Mouse (Mus musculus): Measurements from ENCODE around the gene Epor. TPM values are rescaled to one million over a fixed set of nuclear protein-coding genes. Genes with fewer than 3 reads are reported as not detected.

Gene Epor
- total and polyA plus RNA-seq, 3 experiments: 192 to 440 TPM; not detected in 1

- TF ChIP-seq GATA1 (IDR thresholded peaks at IDR 0.05; ENCODE audit: low read depth, low read length) (peak; percentile 98), TBP (IDR thresholded peaks at IDR 0.05; ENCODE audit: low read depth, low read length) (peak; percentile 81), ZMIZ1 (IDR thresholded peaks at IDR 0.05; ENCODE audit: low read depth, low read length) (no peak), E2F4 (IDR thresholded peaks at IDR 0.05; ENCODE audit: borderline replicate concordance, low read depth, low read length) (0 out of 2 replicates have a peak, but pooled peaks have one; percentile 62), EP300 (IDR thresholded peaks at IDR 0.05; ENCODE audit: low read depth in 1 of 2, low read length in 2 of 2) (peak; percentile 94 to 99), SMC3 (IDR thresholded peaks at IDR 0.05; ENCODE audit: low read depth, low read length) (peak; percentile 21), POLR2AphosphoS5 (IDR thresholded peaks at IDR 0.05; ENCODE audit: borderline replicate concordance, low read depth, low read length) (peak; percentile 88; the same call in 1 of the 2 replicates), RCOR1 (IDR thresholded peaks at IDR 0.05; ENCODE audit: low read depth, low read length) (peak; percentile 96), CTCF (IDR thresholded peaks at IDR 0.05 in 2 of 3, conservative IDR thresholded peaks at IDR 0.05 in 1 of 3; ENCODE audit: control insufficient read depth in 1 of 3, insufficient read depth in 1 of 3, low read depth in 2 of 3, low read length in 3 of 3, poor library complexity in 1 of 3, severe bottlenecking in 1 of 3) (no peak), USF1 (IDR thresholded peaks at IDR 0.05; ENCODE audit: low read depth, low read length) (peak; percentile 49)
Observed at GRCm38 (mm10) chr9:21924099-21924493, 39.2 kb downstream of the Epor start (continued).

GRCm38 (mm10) chr9:21923490-21924098 is 39.7 kb downstream of the Epor start:
- peak overlapping the region; percentile 53 for H3K27ac ChIP-seq (ENCODE audit: control insufficient read depth, low read depth, low read length)
- H3K4me3 ChIP-seq (ENCODE audit: control insufficient read depth in 1 of 2, insufficient read depth in 1 of 2, low read depth in 2 of 2, low read length in 2 of 2): no peak overlapping the region
- no peak for DNase-seq (ENCODE audit: low read depth, low spot score)

More at GRCm38 (mm10) chr9:21923490-21924098, 39.7 kb downstream of the Epor start:
- peak overlapping the region; percentile 9 for H3K9ac ChIP-seq (ENCODE audit: control insufficient read depth, low read depth, low read length, poor library complexity, severe bottlenecking)
- H3K27me3 ChIP-seq (ENCODE audit: control insufficient read depth in 1 of 2, insufficient read depth in 2 of 2, low read length in 2 of 2): no peaks in the 10 kb centered on the region
- H3K79me2 ChIP-seq (ENCODE audit: control insufficient read depth, insufficient read depth, low read length, poor library complexity): peaks cover 8% of the 10 kb centered on the region
- H3K9me3 ChIP-seq (replicated peaks; ENCODE audit: insufficient read depth, low read length): no peaks in the 10 kb centered on the region
- peaks cover 2 to 33% of the 10 kb centered on the region in 2 experiments for H3K36me3 ChIP-seq (ENCODE audit: control insufficient read depth in 1 of 2, insufficient read depth in 2 of 2, low read length in 2 of 2)
- H3K4me1 ChIP-seq (ENCODE audit: control insufficient read depth in 1 of 2, insufficient read depth in 2 of 2, low read length in 2 of 2): peaks cover 21 to 38% of the 10 kb centered on the region in 2 experiments
- TF ChIP-seq NELFE (IDR thresholded peaks at IDR 0.05; ENCODE audit: low read depth, low read length): peak; percentile 47; the same call in 1 of the 2 replicates
- TF ChIP-seq EP300 (IDR thresholded peaks at IDR 0.05; ENCODE audit: low read depth in 1 of 2, low read length in 2 of 2): peak in 1 of 2 experiments; percentile 48; a peak in 1 of 4 replicates
- peak in 1 of 2 experiments; percentile 34; a peak in 1 of 4 replicates for TF ChIP-seq USF2 (IDR thresholded peaks at IDR 0.05; ENCODE audit: borderline replicate concordance in 1 of 2, insufficient read depth in 1 of 2, low read depth in 1 of 2, low read length in 2 of 2)
- TF ChIP-seq ZNF384 (IDR thresholded peaks at IDR 0.05; ENCODE audit: low read depth, low read length): 0 out of 2 replicates have a peak, but pooled peaks have one; percentile 51
- no peak for TF ChIP-seq MYB (IDR thresholded peaks at IDR 0.05; ENCODE audit: low read depth, low read length)
- TF ChIP-seq POLR2AphosphoS5 (IDR thresholded peaks at IDR 0.05; ENCODE audit: borderline replicate concordance, low read depth, low read length): no peak
- TF ChIP-seq RCOR1 (IDR thresholded peaks at IDR 0.05; ENCODE audit: low read depth, low read length): 0 out of 2 replicates have a peak, but pooled peaks have one; percentile 22
- no peak for TF ChIP-seq USF1 (IDR thresholded peaks at IDR 0.05; ENCODE audit: low read depth, low read length)
- no peak for TF ChIP-seq ZKSCAN1 (IDR thresholded peaks at IDR 0.05; ENCODE audit: low read depth, low read length)
- no peak for TF ChIP-seq MYC (IDR thresholded peaks at IDR 0.05; ENCODE audit: low read depth, low read length)
- peak; percentile 24; the same call in 1 of the 2 replicates for TF ChIP-seq TCF12 (IDR thresholded peaks at IDR 0.05; ENCODE audit: low read depth, low read length)
- TF ChIP-seq SIN3A (IDR thresholded peaks at IDR 0.05; ENCODE audit: low read length): no peak
- no peak for TF ChIP-seq CTCF (IDR thresholded peaks at IDR 0.05 in 2 of 3, conservative IDR thresholded peaks at IDR 0.05 in 1 of 3; ENCODE audit: control insufficient read depth in 1 of 3, insufficient read depth in 1 of 3, low read depth in 2 of 3, low read length in 3 of 3, poor library complexity in 1 of 3, severe bottlenecking in 1 of 3)
- TF ChIP-seq CHD2 (IDR thresholded peaks at IDR 0.05; ENCODE audit: low read length): no peak; the same call in 1 of the 2 replicates
- TF ChIP-seq ELF1 (IDR thresholded peaks at IDR 0.05; ENCODE audit: low read depth, low read length): 0 out of 2 replicates have a peak, but pooled peaks have one; percentile 1
- no peak for TF ChIP-seq POLR2A (IDR thresholded peaks at IDR 0.05; ENCODE audit: control insufficient read depth in 1 of 2, insufficient read depth in 1 of 2, low read depth in 1 of 2, low read length in 2 of 2, poor library complexity in 1 of 2)
- TF ChIP-seq GATA1 (IDR thresholded peaks at IDR 0.05; ENCODE audit: low read depth, low read length): 0 out of 2 replicates have a peak, but pooled peaks have one; percentile 18
- peak; percentile 53; the same call in 1 of the 2 replicates for TF ChIP-seq MAZ (IDR thresholded peaks at IDR 0.05; ENCODE audit: low read depth, low read length)
- TF ChIP-seq POLR2AphosphoS2 (IDR thresholded peaks at IDR 0.05; ENCODE audit: low read length): peak; percentile 42; the same call in 1 of the 2 replicates
- no peak for TF ChIP-seq MEF2A (IDR thresholded peaks at IDR 0.05; ENCODE audit: extremely low read depth, insufficient replicate concordance, low read depth, low read length, poor library complexity, severe bottlenecking)
- no peak for TF ChIP-seq TAL1 (IDR thresholded peaks at IDR 0.05; ENCODE audit: low read length)
- TF ChIP-seq ZC3H11A (IDR thresholded peaks at IDR 0.05; ENCODE audit: low read depth, low read length): peak; percentile 19; the same call in 1 of the 2 replicates
- no peak for TF ChIP-seq NRF1 (IDR thresholded peaks at IDR 0.05; ENCODE audit: insufficient read depth, low read depth, low read length, poor library complexity, severe bottlenecking)
- no peak for TF ChIP-seq HCFC1 (IDR thresholded peaks at IDR 0.05; ENCODE audit: low read depth, low read length)
- 0 out of 2 replicates have a peak, but pooled peaks have one; percentile 27 for TF ChIP-seq ETS1 (IDR thresholded peaks at IDR 0.05; ENCODE audit: low read depth, low read length)
